In the genomic region with DNA sequence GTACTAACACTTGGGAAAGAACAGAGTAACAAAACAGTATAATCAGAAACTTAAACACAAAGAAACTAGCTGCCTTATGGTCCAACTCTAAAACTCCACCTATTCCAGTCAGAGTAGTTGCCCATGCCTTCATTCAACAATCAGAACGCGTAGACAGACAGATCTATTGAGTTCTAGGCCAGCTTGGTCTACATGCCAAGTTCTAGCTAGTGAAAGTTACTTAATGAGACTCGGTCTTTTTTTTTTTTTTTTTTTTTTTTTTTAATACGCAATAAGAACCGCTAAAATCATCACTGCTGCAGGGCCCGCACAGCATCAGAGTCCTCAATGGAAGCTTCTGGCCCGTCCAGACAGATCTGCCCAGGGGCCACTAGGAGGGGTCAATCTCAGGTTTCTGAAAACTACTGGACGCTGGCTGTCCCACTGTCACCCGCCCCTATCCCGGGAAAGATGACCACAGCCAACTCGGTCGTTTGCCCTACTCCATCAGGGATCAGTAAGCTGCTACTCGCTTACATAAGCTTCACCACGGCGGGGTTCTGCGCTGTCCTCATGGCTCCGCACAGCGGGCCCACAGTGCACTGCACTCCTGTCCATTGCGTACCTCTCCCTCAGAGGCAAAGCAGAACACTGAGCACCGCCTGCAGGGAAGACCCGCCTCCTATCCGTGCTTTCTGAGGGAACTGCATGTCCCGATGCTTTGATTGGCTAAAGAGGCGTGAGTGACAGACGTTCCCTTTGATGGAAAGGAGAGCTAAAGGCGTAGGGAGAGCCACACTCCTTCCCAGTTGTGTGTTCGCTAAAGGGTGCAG, we compare ENCODE assay signal across 8 mouse cellular contexts. TPM values are rescaled to one million over a fixed set of nuclear protein-coding genes. Genes with fewer than 3 reads are reported as not detected.
DNase-seq lines count a peak whose midpoint lies in the region; ATAC-seq lines count a peak whose summit lies in the region.

Zfp788 (plus strand) TSS at position 795 of the 812 bp plus-strand sequence.

- peaks cover 29% of the 10 kb centered on the region for H3K36me3 ChIP-seq in intestine, embryonic 14.5 days (ENCODE audit: control insufficient read depth, insufficient read depth, low read length)

- peak within 1 kb of the TSS; percentile 63 for H3K9ac ChIP-seq in intestine, embryonic 14.5 days (ENCODE audit: low read length)

- peak; percentile 80 to 83 for DNase-seq in adrenal gland, adult 18-20 months (ENCODE audit: low spot score in 2 of 2)
- peak; percentile 93 for DNase-seq in embryo, embryonic 11 days
- peak; percentile 95 for DNase-seq in gastrocnemius, postnatal 25 days
- DNase-seq in intestine, embryonic 14.5 days (ENCODE audit: low spot score), result peak; percentile 88
- DNase-seq in left cerebral cortex, postnatal 14 days (ENCODE audit: low spot score in 2 of 2), result peak; percentile 96 to 98
- peak; percentile 95 for DNase-seq in mesoderm, embryonic 11.5 days (ENCODE audit: low read depth, low spot score)
- peak; percentile 97 to 98 for DNase-seq in right cerebral cortex, postnatal 36 days (ENCODE audit: low spot score in 2 of 2)
- DNase-seq in yolk sac, embryonic 10.5 days (ENCODE audit: low spot score), result peak; percentile 92

- WGBS in intestine, embryonic 14.5 days, result under 1% methylated on average over 27 of the region's 27 CpGs

- ATAC-seq in intestine, embryonic 14.5 days (replicated peaks; ENCODE audit: low FRiP score, low TSS enrichment, low read depth), result peak; percentile 97

- H3K4me1 ChIP-seq in intestine, embryonic 14.5 days (replicated peaks; ENCODE audit: control insufficient read depth, insufficient read depth, low read length), result no peaks in the 10 kb centered on the region; the same call in 1 of the 2 replicates

- intact Hi-C loops in left cerebral cortex, postnatal 14 days (cut with DNase I), result loop anchor here (1.0 to 10.0 kb wide), 3 partner anchors 33 to 238 kb away; partner anchors contain the start of genes 2610021A01Rik, AI987944, AW146154 and Gm20449

- no peaks in the 10 kb centered on the region for H3K27me3 ChIP-seq in intestine, embryonic 14.5 days (replicated peaks; ENCODE audit: control insufficient read depth, insufficient read depth, low read length)

- H3K4me2 ChIP-seq in intestine, embryonic 14.5 days (ENCODE audit: low read length), result peak within 1 kb of the TSS; percentile 70

- 0 out of 2 replicates have a peak, but pooled peaks cover 4% of the 10 kb centered on the region for H3K9me3 ChIP-seq in intestine, embryonic 14.5 days (ENCODE audit: control insufficient read depth, low read length)

- H3K27ac ChIP-seq in intestine, embryonic 14.5 days (ENCODE audit: low read depth), result peak within 1 kb of the TSS; percentile 87

- peak within 1 kb of the TSS; percentile 67 for H3K4me3 ChIP-seq in intestine, embryonic 14.5 days (ENCODE audit: low read depth, low read length)

RNA-seq across cellular contexts. Expression of gene Zfp788, which starts in this region (rescaled TPM):
- total RNA-seq in adrenal gland, adult 18-20 months (2021), result 10 to 100 TPM; 10.4 to 10.8 TPM
- 1 to 10 TPM; 6.5 to 6.9 TPM for total RNA-seq in gastrocnemius, postnatal 25 days (2021)
- polyA plus RNA-seq in intestine, embryonic 14.5 days (2014; fragmentation: Nextera tagmentation; extraction: Ambion mirVana), result 10.4 and 13.1 TPM in 2 replicates
- total RNA-seq in left cerebral cortex, postnatal 14 days (2021), result 10 to 100 TPM; 30.0 to 37.0 TPM

Comparison
In these comparisons a context has a peak if more than half of its experiments do, and no peak if none do; other contexts are left out.
1. Peak in every context shown above with its lines: DNase-seq, ATAC-seq, H3K4me3 ChIP-seq and H3K27ac ChIP-seq.